Mouse (Mus musculus) natural killer cell, adult 2 months (primary cell): ENCODE data around the gene Gnat2.

Experiments used
- DNase-seq, 2 experiments: peaks; one replicate each; pipeline ENCODE4 v3.0.0; 2022; ENCODE audit warnings: low spot score in 2 of 2

Gene Gnat2

DNA sequence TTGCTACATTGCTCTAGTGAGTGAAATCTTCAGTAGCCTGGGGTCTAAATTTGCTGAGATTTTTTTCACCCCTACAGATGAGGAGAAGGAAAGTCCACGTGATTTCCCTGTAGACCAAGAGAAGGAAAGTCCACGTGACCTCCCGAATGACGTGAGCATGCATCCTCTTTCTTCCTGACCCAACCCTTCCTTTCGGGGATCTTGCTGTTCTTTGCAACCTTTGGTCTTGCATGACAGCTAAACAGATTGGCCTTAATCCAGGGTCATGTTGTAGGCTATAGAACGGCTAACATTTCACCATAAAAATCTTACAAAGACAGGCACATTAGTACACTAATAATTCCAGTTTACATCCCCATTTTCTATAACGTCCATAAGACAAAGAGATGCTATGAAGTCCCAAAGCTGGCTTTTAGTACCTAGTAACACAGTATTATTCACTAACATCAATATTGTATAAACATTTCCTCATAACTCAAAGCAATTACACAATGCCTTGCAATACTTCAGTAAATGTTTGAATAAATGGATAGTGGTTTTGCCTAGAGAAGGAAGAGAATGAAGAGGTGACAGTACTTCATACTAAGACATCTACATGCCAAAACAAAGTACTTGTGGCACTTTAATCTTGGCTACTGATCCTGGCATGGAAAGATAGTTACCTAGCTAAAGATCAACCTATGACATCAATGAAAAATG, 21.2 kb downstream of the Gnat2 start:
- DNase-seq: no peak

DNA sequence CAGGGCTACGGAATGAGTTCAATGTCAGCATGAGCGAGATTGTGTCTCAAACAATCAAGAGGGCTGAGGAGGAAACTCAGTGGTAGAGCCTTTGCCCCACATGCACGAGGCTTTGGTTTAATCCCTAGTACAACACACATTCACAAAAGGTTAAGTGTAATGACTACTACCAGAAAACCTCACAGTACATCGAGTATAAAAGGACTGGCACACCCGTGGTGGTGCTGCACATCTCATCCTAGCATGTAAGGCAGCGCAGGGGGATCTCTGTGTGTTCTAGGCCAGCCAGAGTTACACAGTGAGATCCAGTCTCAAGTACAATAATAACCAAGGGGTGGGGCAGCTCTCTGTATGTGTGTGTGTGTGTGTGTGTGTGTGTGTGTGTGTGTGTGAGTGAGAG, 24.9 kb downstream of the Gnat2 start:
- no peak for DNase-seq

DNA sequence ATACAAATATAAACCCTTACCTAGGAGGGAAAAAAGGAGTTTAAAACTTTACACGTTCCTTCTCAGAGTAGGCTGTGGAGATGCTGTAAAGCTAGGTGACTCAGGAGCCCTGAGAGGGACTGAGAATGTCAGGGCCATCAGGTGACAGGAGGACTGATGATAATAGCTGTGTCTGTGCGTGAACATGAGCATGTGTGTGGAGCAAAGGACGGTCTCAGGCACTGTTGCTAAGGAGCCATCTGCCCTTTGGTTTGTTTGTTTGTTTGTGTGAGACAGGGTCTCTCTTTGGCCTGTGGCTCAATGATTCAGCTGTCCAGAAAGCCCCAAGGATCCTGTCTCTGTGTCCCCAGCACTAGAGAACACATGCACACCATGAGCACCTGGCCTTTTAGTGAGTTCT, 28.5 kb downstream of the Gnat2 start:
- DNase-seq: no peak

DNA sequence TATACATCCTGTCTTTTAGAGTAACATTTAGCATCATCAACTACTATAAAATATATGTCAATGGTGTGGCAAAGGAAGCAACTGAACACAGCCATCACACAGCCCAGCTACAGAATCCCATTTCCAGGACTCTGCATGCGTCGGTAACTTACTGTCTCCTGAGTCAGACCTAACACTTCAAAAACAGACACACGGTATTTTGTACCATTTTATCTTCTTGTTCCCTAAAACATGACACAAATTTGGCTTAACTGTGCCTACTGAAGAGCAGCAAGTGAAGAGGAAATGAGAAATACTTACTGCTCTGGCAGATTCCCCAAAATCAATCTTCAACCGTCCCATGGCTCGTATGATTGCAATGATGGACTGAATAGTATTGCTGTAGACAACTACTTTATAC, 30.7 kb downstream of the Gnat2 start:
- DNase-seq: no peak

DNA sequence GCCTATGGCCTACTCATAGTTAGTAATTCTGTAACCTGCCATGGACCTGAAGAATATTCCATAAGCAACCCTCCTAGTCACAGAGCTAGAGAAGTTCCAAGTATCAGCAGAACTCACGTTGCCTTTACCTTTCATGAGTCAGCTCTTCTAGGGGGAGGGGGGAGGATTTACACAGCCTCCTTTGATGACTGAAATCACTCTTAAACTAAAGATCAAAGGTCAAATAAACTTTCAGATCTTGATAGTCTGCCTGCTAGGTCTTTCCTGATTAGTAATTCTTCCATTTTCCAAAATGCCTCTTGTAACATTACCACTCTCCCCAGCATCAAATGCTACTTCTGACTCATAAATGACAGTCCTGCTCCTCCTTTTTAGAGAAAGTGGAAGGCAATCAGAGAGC, 31.5 kb downstream of the Gnat2 start:
- no peak for DNase-seq

DNA sequence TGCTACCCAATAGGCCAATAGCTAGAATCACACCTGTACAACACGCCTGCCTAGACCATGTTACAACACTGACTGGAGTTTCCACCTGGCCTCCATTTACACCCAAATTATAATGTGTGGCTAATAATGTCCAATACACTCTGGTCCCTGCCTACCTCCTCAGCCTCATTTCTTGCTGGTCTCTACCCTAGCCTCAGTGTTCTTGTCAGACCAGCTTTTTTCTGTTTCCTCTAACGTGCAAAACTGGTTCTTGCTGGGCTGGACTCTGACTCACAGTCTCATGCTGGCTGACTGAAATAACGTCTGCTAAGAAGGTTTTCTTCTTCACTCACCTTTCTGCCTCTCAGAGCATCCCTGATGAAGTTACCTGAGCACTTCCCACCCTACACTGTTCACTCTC, 33.7 kb downstream of the Gnat2 start:
- DNase-seq: no peak

DNA sequence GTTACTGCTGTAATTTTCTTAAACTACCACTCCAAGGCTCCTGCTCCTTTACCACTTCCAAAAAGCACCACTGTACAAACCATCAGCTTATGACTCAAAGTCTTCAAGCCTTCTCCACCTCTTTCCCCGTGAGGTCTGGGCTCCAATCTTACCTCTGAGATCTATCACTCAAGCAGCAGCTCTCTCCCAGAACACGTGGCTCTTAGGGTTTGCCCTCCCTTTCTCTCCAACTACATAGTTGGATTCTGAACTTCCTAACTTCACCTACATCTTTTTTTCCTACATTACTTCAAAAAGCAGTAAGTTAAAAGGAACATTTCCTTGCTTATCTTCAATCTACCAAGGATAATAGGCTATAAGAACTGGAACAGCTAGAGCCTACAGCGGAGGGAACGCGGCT, 35.9 kb downstream of the Gnat2 start:
- no peak for DNase-seq

DNA sequence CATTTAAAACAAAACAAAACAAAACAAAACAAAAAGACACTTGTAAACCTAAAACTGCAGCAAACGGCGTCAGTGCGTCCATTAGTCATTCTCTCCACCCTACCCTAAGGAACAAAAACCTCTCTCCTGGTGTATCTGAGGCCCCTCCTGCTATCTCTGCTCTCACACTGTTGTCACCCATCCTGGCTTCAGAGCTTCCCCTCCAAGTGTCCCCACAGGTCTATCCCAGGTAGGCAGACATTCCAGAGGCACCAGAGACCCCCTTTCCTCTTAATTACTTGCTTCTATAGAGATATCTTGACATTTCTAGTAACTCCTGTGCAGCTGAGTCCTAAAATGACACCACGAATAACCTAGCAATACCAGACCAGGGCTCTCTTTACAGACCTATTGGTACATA, 36.8 kb downstream of the Gnat2 start:
- DNase-seq: no peak

DNA sequence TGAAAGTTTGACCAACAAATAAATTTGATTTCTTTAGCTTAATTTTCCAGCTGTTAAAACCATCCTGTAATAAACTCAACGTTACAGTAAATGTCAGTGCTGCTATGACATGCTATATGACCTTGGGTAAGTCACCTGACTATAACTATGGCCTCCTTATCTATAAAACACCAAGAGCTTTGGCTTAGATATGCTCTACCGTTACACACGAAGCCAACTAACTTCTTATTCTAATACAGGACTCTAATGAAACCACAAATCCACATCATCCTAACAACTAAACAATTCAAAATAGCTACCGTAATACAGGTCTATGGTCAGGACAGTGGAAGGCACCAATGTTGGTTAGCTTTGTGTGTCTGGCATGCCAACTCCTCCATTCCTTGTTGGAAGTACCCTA, 37.2 kb downstream of the Gnat2 start:
- no peak for DNase-seq

DNA sequence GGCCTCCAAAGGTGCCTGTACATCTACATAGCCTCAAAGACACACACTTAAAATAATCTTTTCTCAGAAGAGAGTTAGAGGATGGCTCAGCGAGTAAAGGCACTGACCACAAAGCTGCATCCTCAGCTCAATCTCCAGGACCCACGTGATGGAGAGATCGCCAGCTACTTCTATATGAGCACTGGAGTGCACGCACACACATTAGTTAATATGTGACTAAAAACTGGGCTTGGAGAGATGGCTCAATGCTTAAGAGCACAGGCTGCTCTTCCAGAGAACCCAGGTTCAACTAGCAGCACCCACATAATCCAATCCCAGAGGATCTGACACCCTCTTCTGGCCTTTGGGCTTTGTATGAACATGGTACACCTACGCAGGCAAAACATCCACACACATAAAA, 38.6 kb downstream of the Gnat2 start:
- DNase-seq: no peak

DNA sequence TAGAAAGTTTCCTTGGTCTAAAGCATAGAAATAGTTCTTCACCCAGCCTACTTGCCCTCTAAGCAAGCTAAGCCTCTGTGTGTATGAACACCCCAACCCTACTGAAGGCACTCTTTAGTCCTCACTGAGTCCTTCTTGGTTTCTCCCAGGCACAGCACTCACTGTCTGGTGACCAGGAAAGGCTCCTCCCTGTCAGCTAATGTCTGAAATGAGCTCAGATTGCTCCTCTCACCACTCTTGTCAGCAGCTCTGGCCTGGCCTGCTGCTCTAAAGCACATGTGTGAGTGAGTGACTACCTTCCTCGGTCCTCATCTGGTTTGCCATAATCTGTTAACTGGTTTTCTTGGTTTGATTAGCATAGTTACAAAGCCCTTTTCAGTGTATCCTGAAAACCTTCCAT, 39.2 kb downstream of the Gnat2 start:
- DNase-seq: no peak

DNA sequence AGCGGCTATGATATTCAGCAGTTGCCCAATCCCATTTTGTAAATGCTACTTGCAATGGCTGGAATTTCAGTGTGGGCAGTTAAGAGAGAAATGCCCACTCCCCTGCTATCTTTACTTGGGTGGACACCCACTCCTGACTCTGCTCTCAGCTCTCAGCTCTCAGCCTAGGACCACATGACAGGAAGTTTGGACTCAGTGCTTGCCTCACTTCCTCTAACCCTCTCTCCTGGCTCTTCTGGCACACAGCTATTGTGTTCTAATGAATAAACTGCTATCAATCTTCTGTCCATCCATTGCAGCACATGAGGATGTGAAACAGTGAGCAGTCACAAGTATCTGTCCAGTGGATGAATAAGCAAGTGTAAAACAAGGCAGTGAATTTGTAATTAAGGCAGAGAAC, 39.9 kb downstream of the Gnat2 start:
- DNase-seq: no peak

DNA sequence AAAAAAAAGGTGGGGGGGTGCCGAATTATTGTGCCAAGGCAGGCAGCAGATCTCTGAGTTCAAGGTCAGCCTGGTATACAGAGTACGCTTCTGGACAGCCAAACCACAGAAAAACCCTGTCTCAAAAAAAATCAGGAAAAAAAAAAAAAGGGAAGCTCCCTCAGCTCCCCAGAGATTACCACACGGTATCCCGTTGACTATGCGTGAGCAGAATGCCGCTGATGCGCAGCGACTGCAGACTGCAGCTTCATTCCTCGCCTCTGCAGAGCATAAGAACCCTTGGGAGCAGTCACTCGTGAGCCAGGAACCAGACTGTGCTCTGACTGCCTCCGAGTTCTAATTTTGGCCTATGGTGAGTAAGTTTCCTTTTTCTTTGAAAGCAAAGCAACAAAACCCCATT, 42.1 kb downstream of the Gnat2 start:
- DNase-seq: no peak

DNA sequence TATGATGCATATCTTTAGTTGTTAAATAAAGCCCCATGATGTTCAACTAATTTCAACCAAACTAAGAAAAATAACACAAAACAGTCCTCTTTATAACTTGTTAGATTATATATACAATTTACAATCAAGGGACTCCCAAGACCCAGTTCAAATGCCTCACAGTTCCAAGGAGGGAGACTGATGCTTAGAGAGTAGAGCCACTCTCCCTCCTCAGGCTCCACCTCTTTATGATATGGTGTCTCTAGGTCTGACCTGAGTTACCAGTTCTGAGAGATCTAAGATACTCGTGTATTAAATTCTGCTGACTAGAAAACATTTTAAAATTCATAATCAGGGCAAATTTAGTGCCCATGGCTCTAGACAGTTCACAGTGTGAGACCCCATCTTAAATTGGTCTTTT, 46.5 kb downstream of the Gnat2 start:
- DNase-seq: no peak

DNA sequence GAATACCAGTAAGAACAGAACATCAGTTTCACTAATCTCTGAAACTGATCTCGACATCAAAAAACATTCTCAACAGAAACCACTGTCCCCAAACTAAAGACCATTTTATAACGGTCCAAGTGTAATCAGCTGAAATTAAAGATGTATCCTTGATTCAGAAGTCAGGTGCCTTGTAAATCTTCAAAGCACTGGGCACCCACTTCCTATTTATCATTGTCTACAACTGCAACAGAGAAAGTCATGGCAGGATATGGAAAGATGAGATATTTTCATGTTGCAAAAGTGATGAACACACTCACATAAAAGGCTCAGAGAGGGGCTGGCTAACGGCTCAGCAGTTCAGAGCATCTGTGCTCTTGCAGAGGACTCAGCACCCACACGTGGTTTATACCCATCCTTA, 48.2 kb downstream of the Gnat2 start:
- no peak for DNase-seq

DNA sequence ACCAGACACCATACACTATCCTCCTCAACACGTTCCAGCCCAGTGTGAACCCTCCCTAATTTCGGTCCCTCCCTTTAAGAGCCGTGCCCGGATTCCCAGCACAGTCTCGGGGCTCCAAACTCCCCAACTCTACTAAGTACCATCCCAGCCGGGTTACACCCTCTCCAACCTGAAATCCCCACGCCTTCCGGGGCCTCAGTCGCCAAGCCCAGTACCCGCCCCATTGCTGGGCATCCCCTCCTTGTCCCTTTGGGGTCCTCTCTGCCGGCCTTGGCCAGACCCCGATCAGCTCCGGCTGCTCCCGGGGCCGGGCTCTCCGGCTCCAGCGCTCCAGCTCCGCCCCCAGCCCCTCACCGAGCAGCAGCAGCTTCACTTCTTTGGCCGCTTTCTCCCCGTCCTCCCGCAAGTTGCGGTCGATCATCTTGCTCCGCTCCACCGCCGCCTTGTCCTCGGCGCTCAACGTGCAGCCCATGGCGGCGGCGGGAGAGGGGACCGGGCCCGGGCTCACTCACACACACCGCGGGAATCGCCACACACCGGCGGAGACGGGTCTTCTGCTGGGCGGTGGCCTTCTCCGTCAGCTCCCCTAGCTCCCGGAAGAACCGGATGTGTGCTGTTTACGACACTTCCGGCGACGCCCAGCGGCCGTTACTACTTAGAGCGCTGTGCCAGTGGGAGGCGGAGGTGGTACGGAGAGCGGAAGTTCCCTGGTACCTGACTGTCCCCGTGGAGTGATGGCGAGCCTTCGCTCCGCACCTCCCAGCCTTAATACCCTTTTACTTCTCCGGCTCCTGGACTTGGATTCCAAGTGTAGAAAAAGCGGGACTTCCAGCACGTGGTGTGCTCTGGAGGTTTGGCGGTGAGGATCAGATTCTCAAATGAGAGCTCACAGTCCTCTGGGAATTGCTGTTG, 53.2 kb downstream of the Gnat2 start, which contains the start of gene Gnai3:
Gene Gnai3, minus strand, starts transcription at position 613 of the 912 bp plus-strand sequence.
- peak; percentile 89 to 91 for DNase-seq

DNA sequence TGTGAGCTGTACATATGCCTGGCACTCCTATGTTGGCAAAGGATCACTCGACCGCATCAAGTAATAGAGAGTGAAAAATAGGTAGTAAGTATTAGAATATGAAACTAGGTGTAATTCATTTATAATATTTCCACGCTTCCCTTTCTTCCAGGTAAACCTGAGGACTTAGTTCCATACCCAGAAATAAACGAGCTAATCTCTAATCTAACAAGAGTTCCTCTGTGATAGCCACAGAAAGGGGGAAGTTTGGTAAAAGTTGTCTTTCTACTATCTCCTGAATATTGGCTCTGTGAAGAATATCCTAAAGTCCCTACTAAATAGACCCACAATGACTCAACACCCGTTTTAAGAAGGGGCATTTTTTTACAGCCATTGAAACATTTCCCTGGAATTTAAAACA, 54.1 kb downstream of the Gnat2 start:
- no peak for DNase-seq

DNA sequence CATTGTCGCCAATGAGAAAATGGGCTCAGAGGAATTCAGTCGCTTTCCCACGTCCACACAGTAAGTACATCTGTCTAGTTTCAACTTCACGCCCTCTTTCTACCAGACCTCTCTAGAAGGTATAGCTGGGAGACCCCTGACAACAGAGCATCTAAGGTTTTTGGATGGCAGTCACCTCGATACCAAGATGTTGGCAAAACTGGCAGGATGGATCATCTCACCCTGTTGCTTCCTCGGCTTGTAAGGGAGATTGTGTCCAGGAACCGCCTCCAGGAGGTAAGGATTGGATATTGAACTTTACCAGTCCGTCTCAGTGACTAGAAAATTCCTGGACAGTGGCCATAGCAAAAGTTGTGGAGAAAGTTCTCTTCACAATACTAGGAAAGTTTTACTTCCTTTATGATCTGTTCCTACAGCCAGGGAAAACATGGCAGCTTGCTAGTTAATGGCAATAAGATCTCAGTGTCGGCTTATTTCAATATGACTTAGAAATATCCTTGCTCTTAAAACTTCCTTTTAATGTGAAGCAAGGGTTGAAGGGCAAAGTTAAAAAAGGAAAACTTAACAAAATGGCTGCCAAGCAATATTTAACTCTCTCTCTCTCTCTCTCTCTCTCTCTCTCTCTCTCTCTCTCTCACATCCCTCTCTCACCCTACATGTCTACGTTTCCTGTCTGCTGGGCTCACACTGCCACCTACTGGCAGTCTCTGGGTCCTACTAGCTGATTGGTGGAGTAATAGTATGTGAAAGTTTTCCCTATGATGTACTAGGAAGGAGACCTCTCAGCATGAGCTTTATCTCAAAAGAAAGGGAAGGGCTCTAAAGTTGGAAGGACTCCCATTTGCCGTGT, 55.0 kb downstream of the Gnat2 start:
- DNase-seq: peak; percentile 84 to 87
